Mouse (Mus musculus) cortical plate, adult 2 months (tissue): ENCODE measurements around the gene Endov.

Experiments used
- CTCF ChIP-seq: fragments of 200-500 bp; IDR thresholded peaks from 2 replicates; pipeline ENCODE4 v1.5.1; 2011; ENCODE audit warnings: mild to moderate bottlenecking, control low read depth, low read length; ENCODE audit not compliant: insufficient read depth; ENCODE audit errors: extremely low read depth
- POLR2A ChIP-seq: fragments of 200-500 bp; IDR thresholded peaks from 2 replicates; pipeline ENCODE4 v1.6.1; 2011; ENCODE audit warnings: mild to moderate bottlenecking, low read length, control low read depth; ENCODE audit not compliant: insufficient read depth; ENCODE audit errors: extremely low read depth

GRCm38 (mm10) chr11:119500011-119500410 is 8.9 kb downstream of the Endov start:
- TF ChIP-seq CTCF (no peak), POLR2A (no peak)
